Mouse (Mus musculus): Measurements from ENCODE around the gene Cabp2. TPM values are rescaled to one million over a fixed set of nuclear protein-coding genes. Genes with fewer than 3 reads are reported as not detected.

Gene Cabp2
- polyA plus RNA-seq, 1 experiment from 2014 or later: not detected

DNA sequence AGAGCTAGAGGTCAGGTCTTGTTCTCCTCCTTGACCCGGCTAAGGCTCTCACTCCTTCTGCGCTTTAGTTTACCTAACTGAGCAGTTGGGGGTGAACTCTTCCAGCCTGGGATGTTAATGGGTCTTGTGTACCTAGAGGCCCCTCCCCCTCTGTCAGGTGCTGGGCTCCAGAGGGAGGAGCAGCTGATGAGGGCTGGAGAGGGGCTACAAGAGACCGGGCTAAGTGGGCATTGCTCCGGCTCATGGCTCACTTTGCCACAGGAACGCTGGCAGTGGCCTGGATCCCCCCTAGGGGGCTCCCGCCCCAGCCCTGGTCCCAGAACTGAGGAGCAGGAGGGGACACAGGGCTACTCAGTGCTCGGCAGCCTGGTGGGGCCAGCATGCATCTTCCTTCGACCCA lies 2.4 kb downstream of the Cabp2 start:
- no peaks in the 10 kb centered on the region for H3K9me3 ChIP-seq (replicated peaks)
- no peak overlapping the region for H3K4me2 ChIP-seq (replicated peaks)
- no peak overlapping the region for H3K4me3 ChIP-seq (replicated peaks)
- H3K4me1 ChIP-seq: no peaks in the 10 kb centered on the region
- H3K9ac ChIP-seq: no peak overlapping the region
- H3K36me3 ChIP-seq: no peaks in the 10 kb centered on the region
- ATAC-seq (ENCODE audit: insufficient number of reproducible peaks, low FRiP score, low TSS enrichment, low read depth): no peak
- H3K27me3 ChIP-seq: no peaks in the 10 kb centered on the region
- H3K27ac ChIP-seq (replicated peaks): no peak overlapping the region
- WGBS: 26% methylated on average over 8 of the region's 8 CpGs

DNA sequence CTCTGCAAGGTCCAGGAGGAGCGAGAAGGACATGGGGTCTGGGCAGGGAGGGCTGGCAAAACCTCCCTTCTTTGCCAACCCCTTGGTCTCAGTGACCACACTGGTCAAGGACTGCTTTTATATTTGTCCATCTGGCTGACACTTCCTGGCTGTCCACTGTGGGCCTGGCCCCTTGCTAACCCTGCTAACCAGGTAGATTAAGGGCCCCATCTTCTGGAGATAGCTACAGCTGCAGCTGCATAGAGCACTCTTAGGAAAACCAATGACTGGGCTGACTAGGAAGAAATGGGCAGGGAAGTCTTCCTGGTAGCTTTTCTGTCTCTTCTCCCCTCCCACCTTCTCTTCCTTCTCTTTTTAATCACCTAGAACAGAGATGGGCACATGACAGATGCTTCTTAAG lies 3.6 kb downstream of the Cabp2 start:
- ATAC-seq (ENCODE audit: insufficient number of reproducible peaks, low FRiP score, low TSS enrichment, low read depth): no peak
- Histone ChIP-seq H3K36me3 (no peaks in the 10 kb centered on the region), H3K9me3 (replicated peaks) (no peaks in the 10 kb centered on the region), H3K4me1 (no peaks in the 10 kb centered on the region), H3K27me3 (peaks cover 2% of the 10 kb centered on the region; the same call in 1 of the 2 replicates), H3K4me3 (replicated peaks) (no peak overlapping the region), H3K27ac (replicated peaks) (no peak overlapping the region), H3K9ac (no peak overlapping the region), H3K4me2 (replicated peaks) (no peak overlapping the region)
- WGBS: 67% methylated on average over 1 of the region's 1 CpGs

DNA sequence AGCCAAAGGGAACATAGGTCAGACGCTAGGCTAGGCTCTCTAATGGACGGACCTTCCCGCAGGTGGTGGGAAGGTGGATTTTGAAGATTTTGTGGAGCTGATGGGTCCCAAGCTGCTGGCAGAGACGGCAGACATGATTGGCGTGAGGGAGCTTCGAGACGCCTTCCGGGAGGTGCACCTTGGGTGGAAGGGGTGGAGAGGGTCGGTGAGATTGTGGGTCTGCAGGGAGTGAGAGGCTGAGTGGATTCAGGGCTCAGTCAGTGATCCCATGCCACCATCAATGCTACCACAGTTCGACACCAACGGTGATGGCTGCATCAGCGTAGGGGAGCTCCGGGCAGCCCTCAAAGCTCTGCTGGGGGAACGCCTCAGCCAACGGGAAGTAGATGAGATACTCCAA lies 4.8 kb downstream of the Cabp2 start:
- Histone ChIP-seq H3K27ac (replicated peaks) (no peak overlapping the region), H3K36me3 (no peaks in the 10 kb centered on the region), H3K4me3 (replicated peaks) (no peak overlapping the region), H3K4me2 (replicated peaks) (no peak overlapping the region), H3K4me1 (no peaks in the 10 kb centered on the region), H3K9me3 (replicated peaks) (no peaks in the 10 kb centered on the region), H3K27me3 (peaks cover 2% of the 10 kb centered on the region; the same call in 1 of the 2 replicates), H3K9ac (no peak overlapping the region)
- 89% methylated on average over 15 of the region's 15 CpGs for WGBS
- ATAC-seq (ENCODE audit: insufficient number of reproducible peaks, low FRiP score, low TSS enrichment, low read depth): no peak

DNA sequence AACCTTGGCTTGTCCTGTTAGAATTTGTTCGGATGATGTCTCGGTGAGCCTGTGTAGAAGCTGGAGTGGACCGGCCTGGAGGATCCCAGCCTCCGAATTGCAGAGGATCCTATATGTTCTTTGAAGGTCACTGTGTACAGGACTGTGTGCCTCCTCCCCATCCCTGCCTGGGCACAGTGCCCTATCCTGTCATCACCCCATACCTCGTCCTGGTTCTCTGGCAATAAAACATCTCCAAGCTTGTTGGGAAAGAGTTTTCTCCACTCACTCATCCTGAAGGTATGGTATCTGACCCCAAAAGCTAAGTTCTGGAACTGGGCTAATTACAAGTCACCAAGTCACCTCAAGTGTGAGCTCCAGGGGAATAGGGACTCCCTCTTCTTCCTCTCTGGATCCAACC lies 5.7 kb downstream of the Cabp2 start:
- H3K4me3 ChIP-seq (replicated peaks): no peak overlapping the region
- H3K4me2 ChIP-seq (replicated peaks): no peak overlapping the region
- H3K36me3 ChIP-seq: no peaks in the 10 kb centered on the region
- 80% methylated on average over 5 of the region's 5 CpGs for WGBS
- ATAC-seq (ENCODE audit: insufficient number of reproducible peaks, low FRiP score, low TSS enrichment, low read depth): no peak
- peaks cover 2% of the 10 kb centered on the region; the same call in 1 of the 2 replicates for H3K27me3 ChIP-seq
- H3K4me1 ChIP-seq: no peaks in the 10 kb centered on the region
- H3K27ac ChIP-seq (replicated peaks): no peak overlapping the region
- no peaks in the 10 kb centered on the region for H3K9me3 ChIP-seq (replicated peaks)
- no peak overlapping the region for H3K9ac ChIP-seq

DNA sequence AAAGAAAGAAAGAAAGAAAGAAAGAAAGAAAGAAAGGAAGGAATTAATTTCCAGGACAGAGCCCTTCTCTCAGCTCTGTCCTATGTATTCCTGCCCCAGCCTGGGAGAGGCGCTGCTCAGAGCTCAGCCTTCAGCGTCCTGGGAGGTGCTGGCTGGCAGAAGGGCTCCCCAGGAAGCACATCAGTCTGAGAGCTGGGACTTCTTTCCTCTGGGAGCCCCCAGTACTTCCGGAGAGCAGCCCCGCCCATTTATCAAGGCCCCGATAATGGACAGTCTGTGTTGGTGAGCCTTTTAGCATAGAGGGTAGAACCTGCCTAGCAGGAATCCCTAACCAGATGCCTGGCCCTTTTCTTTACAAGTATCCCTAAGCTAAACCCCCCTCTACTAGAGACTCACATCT lies 6.8 kb downstream of the Cabp2 start:
- peaks cover 2% of the 10 kb centered on the region; the same call in 1 of the 2 replicates for H3K27me3 ChIP-seq
- H3K27ac ChIP-seq (replicated peaks): no peak overlapping the region
- H3K4me1 ChIP-seq: no peaks in the 10 kb centered on the region
- ATAC-seq (ENCODE audit: insufficient number of reproducible peaks, low FRiP score, low TSS enrichment, low read depth): no peak
- no peak overlapping the region for H3K4me2 ChIP-seq (replicated peaks)
- no peak overlapping the region for H3K9ac ChIP-seq
- WGBS: 47% methylated on average over 5 of the region's 5 CpGs
- H3K4me3 ChIP-seq (replicated peaks): no peak overlapping the region
- H3K9me3 ChIP-seq (replicated peaks): no peaks in the 10 kb centered on the region
- no peaks in the 10 kb centered on the region for H3K36me3 ChIP-seq

DNA sequence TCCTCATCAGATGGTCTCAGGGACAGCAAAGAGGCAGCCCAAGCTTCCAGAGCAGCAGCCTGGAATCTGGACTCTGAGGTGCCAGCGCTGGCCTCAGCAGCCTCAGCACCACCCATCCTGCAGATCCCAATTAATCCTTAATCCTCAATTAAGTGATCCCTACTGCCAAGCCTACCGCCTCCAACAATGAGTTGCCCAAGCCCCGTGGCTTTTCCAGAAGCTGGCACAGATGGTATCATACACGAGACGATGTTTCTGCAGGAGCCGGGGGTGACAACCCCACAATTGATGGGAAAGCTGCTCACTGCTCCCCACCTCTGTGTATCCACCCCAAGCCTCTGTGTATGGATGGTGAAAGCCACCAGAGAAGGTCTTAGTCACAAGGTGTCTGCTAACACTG lies 7.8 kb downstream of the Cabp2 start:
- no peak for ATAC-seq (ENCODE audit: insufficient number of reproducible peaks, low FRiP score, low TSS enrichment, low read depth)
- Histone ChIP-seq H3K9me3 (replicated peaks) (no peaks in the 10 kb centered on the region), H3K9ac (no peak overlapping the region), H3K4me1 (no peaks in the 10 kb centered on the region), H3K27me3 (peaks cover 2% of the 10 kb centered on the region; the same call in 1 of the 2 replicates), H3K4me2 (replicated peaks) (no peak overlapping the region), H3K36me3 (no peaks in the 10 kb centered on the region), H3K4me3 (replicated peaks) (no peak overlapping the region), H3K27ac (replicated peaks) (no peak overlapping the region)
- 73% methylated on average over 6 of the region's 6 CpGs for WGBS

DNA sequence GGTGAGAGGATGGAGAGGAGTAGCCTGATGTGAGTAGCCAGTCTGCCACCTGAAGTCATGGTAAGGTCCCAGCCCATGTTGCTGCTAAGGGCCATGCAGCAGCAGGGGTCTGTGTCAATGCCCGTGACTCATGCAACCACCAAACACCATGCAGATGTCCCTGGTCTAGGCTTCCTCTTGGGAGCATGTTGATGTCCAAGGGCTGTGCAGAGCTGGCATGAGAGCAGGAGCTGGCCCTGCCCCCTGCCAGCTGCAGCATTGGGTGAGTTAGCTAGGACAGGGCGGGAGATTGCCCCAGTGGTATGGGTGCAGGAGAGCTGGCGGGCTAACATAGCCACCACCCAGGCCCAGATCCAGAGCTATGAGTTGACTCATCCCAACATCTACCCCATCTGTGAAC lies 9.1 kb downstream of the Cabp2 start:
- H3K27ac ChIP-seq (replicated peaks): no peak overlapping the region
- no peak overlapping the region for H3K9ac ChIP-seq
- no peak overlapping the region for H3K4me3 ChIP-seq (replicated peaks)
- no peaks in the 10 kb centered on the region for H3K36me3 ChIP-seq
- WGBS: 85% methylated on average over 3 of the region's 3 CpGs
- no peaks in the 10 kb centered on the region for H3K4me1 ChIP-seq
- H3K9me3 ChIP-seq (replicated peaks): no peaks in the 10 kb centered on the region
- peaks cover 2% of the 10 kb centered on the region; the same call in 1 of the 2 replicates for H3K27me3 ChIP-seq
- no peak for ATAC-seq (ENCODE audit: insufficient number of reproducible peaks, low FRiP score, low TSS enrichment, low read depth)
- no peak overlapping the region for H3K4me2 ChIP-seq (replicated peaks)

DNA sequence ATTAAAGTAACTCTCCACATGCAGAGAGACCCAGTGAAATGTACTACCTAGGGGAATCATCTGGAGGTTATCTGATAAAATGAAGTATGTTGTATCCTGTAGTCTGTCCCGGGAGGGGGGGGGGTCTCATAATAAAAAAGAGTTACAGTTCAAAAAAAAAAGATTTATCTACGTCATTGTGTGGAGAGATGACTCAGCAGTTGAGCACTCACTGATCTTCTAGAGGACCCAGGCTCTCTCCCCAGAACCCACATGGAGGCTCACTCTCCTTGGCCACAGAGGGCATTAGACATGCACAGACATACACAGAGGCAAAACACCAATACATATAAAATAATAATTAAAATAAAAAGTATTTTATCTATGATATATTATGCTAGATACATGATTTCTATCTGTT lies 10.0 kb downstream of the Cabp2 start:
- H3K9ac ChIP-seq: no peak overlapping the region
- 53% methylated on average over 2 of the region's 2 CpGs for WGBS
- no peak overlapping the region for H3K27ac ChIP-seq (replicated peaks)
- peaks cover 6% of the 10 kb centered on the region; the same call in 1 of the 2 replicates for H3K4me1 ChIP-seq
- no peak overlapping the region for H3K4me3 ChIP-seq (replicated peaks)
- no peak overlapping the region for H3K4me2 ChIP-seq (replicated peaks)
- no peak for ATAC-seq (ENCODE audit: insufficient number of reproducible peaks, low FRiP score, low TSS enrichment, low read depth)
- H3K9me3 ChIP-seq (replicated peaks): no peaks in the 10 kb centered on the region
- H3K36me3 ChIP-seq: no peaks in the 10 kb centered on the region
- H3K27me3 ChIP-seq: peaks cover 2% of the 10 kb centered on the region; the same call in 1 of the 2 replicates

DNA sequence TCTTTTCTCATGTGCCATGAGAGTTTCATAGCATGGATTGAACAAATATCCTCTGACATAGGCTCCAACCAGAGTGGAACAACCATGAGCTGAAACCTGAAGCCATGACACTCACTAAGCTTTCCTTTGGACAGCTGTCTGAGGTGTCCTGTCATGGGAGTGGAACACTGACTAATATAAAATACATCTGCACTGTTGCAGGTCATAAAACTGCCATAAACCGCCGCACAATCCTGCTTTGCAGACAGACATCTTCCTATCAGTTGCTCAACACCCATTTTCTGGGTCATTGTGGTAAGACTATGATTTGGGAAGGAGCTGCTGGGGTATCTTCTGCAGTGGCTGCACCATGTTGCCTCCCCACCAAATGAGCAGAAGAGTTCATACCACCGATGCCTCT lies 11.4 kb downstream of the Cabp2 start:
- H3K36me3 ChIP-seq: no peaks in the 10 kb centered on the region
- H3K9ac ChIP-seq: no peak overlapping the region
- no peak overlapping the region for H3K4me2 ChIP-seq (replicated peaks)
- no peak for ATAC-seq (ENCODE audit: insufficient number of reproducible peaks, low FRiP score, low TSS enrichment, low read depth)
- H3K4me3 ChIP-seq (replicated peaks): no peak overlapping the region
- no peak overlapping the region for H3K27ac ChIP-seq (replicated peaks)
- H3K27me3 ChIP-seq: peaks cover 2% of the 10 kb centered on the region; the same call in 1 of the 2 replicates
- H3K4me1 ChIP-seq: peaks cover 17% of the 10 kb centered on the region
- H3K9me3 ChIP-seq (replicated peaks): no peaks in the 10 kb centered on the region
- 83% methylated on average over 3 of the region's 3 CpGs for WGBS

DNA sequence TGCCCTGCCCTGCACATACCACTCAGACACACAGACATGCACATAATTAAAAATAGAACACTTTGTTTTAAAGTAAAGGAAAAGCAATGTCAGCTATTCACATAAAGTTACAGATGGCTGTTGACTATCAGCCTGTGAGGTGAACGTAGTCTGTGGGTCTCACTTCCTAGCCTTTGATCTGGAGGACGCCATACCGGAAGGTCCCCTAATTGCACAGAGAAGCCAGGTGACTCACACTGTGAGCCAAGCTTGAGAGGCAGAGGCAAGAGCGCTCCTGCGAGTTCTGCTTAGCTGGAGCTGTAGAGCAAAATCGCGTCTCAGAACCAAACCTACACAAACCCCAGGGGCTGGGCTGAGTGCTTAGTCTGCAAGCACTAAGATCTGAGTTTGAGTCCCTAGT lies 12.4 kb downstream of the Cabp2 start:
- 63% methylated on average over 7 of the region's 7 CpGs for WGBS
- Histone ChIP-seq H3K27me3 (peaks cover 2% of the 10 kb centered on the region; the same call in 1 of the 2 replicates), H3K4me3 (replicated peaks) (no peak overlapping the region), H3K9me3 (replicated peaks) (no peaks in the 10 kb centered on the region), H3K4me2 (replicated peaks) (no peak overlapping the region), H3K27ac (replicated peaks) (no peak overlapping the region), H3K9ac (no peak overlapping the region), H3K4me1 (peaks cover 26% of the 10 kb centered on the region), H3K36me3 (no peaks in the 10 kb centered on the region)
- no peak for ATAC-seq (ENCODE audit: insufficient number of reproducible peaks, low FRiP score, low TSS enrichment, low read depth)

DNA sequence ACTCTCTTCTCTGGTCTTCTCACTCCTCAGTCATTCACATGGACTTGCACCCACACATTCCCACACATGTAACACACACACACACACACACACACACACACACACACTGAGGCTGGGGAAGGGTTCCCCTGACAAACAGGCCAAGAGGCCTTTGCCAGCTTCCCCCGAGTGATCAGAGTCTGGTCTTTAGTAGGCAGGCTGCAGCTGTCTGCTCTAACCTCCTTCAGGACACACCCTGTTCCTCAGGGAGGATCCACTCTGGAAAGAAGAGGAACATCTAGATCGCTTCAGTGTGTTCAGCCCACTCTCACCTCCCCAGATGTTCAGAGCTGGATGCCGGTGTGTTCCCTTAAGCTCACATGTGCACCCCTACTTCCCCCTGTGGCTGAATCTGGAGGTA lies 13.0 kb downstream of the Cabp2 start:
- Histone ChIP-seq H3K27me3 (peaks cover 2% of the 10 kb centered on the region; the same call in 1 of the 2 replicates), H3K9ac (no peak overlapping the region), H3K4me3 (replicated peaks) (no peak overlapping the region), H3K4me1 (peaks cover 32% of the 10 kb centered on the region), H3K36me3 (no peaks in the 10 kb centered on the region), H3K9me3 (replicated peaks) (no peaks in the 10 kb centered on the region), H3K27ac (replicated peaks) (no peak overlapping the region), H3K4me2 (replicated peaks) (no peak overlapping the region)
- ATAC-seq (ENCODE audit: insufficient number of reproducible peaks, low FRiP score, low TSS enrichment, low read depth): no peak
- WGBS: 67% methylated on average over 3 of the region's 3 CpGs

DNA sequence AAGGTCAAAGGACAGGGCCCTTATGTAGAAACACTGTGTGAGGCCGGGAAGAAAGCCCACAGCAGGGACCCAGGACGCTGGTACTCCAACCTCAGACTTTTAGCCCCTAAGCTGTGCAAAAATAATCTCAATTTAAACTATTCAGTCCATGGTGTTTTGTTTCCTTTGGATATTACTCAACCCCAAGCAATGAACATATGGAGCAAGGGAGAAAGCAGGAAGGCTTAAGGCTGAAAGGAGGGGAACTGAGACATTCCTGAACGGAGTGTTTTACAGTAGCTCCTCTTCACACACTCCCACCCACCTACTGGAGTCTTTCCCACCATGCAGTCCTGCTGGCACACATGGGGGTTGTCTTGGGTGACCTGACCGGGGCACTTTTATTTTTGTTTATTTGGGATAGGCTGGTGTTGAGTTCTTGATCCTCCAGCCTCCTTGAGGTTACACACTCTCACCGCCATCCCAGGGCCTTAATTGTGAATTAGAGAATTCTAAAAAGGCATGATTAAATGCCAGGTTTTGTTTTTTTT lies 13.5 kb downstream of the Cabp2 start:
- no peak overlapping the region for H3K9ac ChIP-seq
- H3K36me3 ChIP-seq: no peaks in the 10 kb centered on the region
- no peaks in the 10 kb centered on the region for H3K27me3 ChIP-seq
- no peak overlapping the region for H3K27ac ChIP-seq (replicated peaks)
- no peak overlapping the region for H3K4me2 ChIP-seq (replicated peaks)
- peaks cover 37% of the 10 kb centered on the region for H3K4me1 ChIP-seq
- ATAC-seq (ENCODE audit: insufficient number of reproducible peaks, low FRiP score, low TSS enrichment, low read depth): no peak
- no peaks in the 10 kb centered on the region for H3K9me3 ChIP-seq (replicated peaks)
- WGBS: 79% methylated on average over 5 of the region's 5 CpGs
- no peak overlapping the region for H3K4me3 ChIP-seq (replicated peaks)
